Mouse (Mus musculus) macrophage (primary cell): Measurements from ENCODE around the gene Gm6309. TPM values are rescaled to one million over a fixed set of nuclear protein-coding genes. Genes with fewer than 3 reads are reported as not detected.

ENCODE experiments used
- H3K27ac ChIP-seq: fragments of 350-480 bp; formaldehyde crosslinking; 2 replicates; pipeline ENCODE4 v1.9.0; 2021
- H3K36me3 ChIP-seq: fragments of 350-480 bp; formaldehyde crosslinking; 2 replicates; pipeline ENCODE4 v1.9.0; 2021; ENCODE audit errors: inconsistent target
- H3K4me3 ChIP-seq: fragments of 350-480 bp; formaldehyde crosslinking; 2 replicates; pipeline ENCODE4 v1.9.0; 2021; ENCODE audit errors: inconsistent target
- H3K79me2 ChIP-seq: fragments of 350-480 bp; formaldehyde crosslinking; 2 replicates; pipeline ENCODE4 v1.9.0; 2021; ENCODE audit errors: inconsistent target
- WGBS: methylation state at CpG from one replicate; pipeline ENCODE4 v1.1.7; 2026; ENCODE audit warnings: inconsistent platforms; ENCODE audit not compliant: missing documents; 5-methylcytosine and 5-hydroxymethylcytosine counted together
- polyA plus RNA-seq: library from polyadenylated mRNA; stranded (reverse); fragments of 250-400 nt; gene quantifications from 3 replicates; pipeline ENCODE4 v1.2.4, GENCODE M21; 2018; ENCODE audit warnings: inconsistent platforms

Gene Gm6309
- polyA plus RNA-seq, 1 experiment from 2014 or later = not detected

DNA sequence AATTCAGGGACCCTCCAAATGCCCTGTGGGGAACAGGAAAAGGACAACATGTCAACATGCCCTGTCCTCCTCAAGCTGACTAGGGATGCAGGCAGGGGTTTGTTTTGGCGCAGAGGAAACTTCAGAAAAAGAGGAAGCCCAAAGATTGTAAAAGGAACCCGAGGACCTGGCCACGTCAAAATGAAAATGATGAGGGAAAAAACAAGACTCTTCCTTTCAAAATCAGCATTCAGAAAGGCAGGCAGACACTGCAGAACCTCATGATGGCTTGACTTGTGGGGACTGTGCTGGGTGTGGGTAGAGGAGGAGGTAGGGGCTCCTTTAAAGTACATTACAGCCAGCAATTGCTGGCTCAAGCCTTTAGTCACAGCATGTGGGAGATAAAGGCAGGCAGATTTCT lies 20.1 kb downstream of the Gm6309 start:
- no peaks in the 10 kb centered on the region for H3K79me2 ChIP-seq
- H3K27ac ChIP-seq = no peak overlapping the region
- H3K4me3 ChIP-seq = no peak overlapping the region
- WGBS = 34% methylated on average over 3 of the region's 3 CpGs
- no peaks in the 10 kb centered on the region for H3K36me3 ChIP-seq

DNA sequence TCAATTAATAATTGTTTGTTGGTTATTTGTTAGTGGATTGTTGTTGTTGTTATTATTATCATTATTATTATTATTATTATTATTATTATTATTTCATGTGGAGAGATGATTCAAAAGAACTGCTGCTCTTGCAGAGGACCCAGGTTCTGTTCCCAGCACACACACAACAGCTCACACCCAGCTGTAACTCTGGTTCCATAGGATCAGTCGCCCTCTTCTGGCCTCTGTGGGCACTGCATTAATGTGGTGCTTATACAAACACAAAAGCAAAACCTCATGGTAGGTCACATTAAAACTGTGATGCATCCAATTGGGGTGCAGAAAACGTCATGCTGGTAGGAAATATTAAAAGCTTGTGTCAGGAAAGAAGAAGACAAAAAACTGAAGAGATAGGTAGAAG lies 22.6 kb downstream of the Gm6309 start:
- no peaks in the 10 kb centered on the region for H3K36me3 ChIP-seq
- 44% methylated on average over 2 of the region's 2 CpGs for WGBS
- no peak overlapping the region for H3K27ac ChIP-seq

More for the DNA sequence above, 22.6 kb downstream of the Gm6309 start:
- H3K79me2 ChIP-seq = no peaks in the 10 kb centered on the region
- H3K4me3 ChIP-seq = no peak overlapping the region

Other genes starting within 250 kb of the Gm6309 start
- gene Cyp3a25, start 161.1 kb downstream of the Gm6309 start, polyA plus RNA-seq = not detected in 3 replicates
- gene Cyp3a59, start 91.5 kb downstream of the Gm6309 start, polyA plus RNA-seq = not detected in 3 replicates
- not detected in 3 replicates for gene Gm5565, start 10.2 kb downstream of the Gm6309 start, polyA plus RNA-seq
- gene 1700001J03Rik, start 14.6 kb upstream of the Gm6309 start, polyA plus RNA-seq = 0.22 TPM in 1 of 3 replicates, not detected in the others
- 26.2 to 32.5 TPM (median 27.2 TPM) in 3 replicates for gene Rnf6, start 50.8 kb upstream of the Gm6309 start, polyA plus RNA-seq
- gene Cdk8, start 60.5 kb upstream of the Gm6309 start, polyA plus RNA-seq = 17.2 to 24.0 TPM (median 17.3 TPM) in 3 replicates
- gene Wasf3, start 214.3 kb upstream of the Gm6309 start, polyA plus RNA-seq = not detected in 3 replicates